Mouse (Mus musculus): ENCODE data around the gene Evl.

DNA sequence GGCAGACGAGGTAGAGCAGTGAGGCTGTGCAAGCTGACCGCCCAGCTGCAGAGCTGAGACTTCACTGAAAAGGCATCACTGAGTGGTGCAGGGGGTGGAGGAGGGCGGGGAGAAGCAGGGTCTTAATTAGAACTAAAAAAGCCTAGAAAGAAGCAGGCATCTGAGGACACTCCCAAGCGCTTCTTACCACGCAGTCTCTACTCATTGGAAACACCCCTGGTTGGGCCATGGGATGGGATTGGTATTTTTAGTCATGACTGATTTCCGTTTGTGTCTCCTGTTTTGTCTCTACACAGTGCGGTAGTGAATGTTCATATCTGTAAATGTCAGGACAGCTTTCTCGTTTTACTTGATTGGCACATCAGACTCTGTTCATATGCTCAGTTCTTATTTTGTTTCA is 46.8 kb downstream of the Evl start:
- no peak for TF ChIP-seq USF1 (IDR thresholded peaks at IDR 0.05; ENCODE audit: low read depth)
- no peak for TF ChIP-seq POLR2A (IDR thresholded peaks at IDR 0.05; ENCODE audit: insufficient read length, low read depth)
- TF ChIP-seq POLR2AphosphoS2 (IDR thresholded peaks at IDR 0.05; ENCODE audit: insufficient read length, low read depth), result no peak
- TF ChIP-seq CEBPB (IDR thresholded peaks at IDR 0.05; ENCODE audit: insufficient read depth, poor library complexity, severe bottlenecking), result no peak
- TF ChIP-seq MAX (IDR thresholded peaks at IDR 0.05; ENCODE audit: low read depth), result no peak
- TF ChIP-seq REST (IDR thresholded peaks at IDR 0.05; ENCODE audit: insufficient read depth, insufficient read length), result no peak
- TF ChIP-seq TCF3 (IDR thresholded peaks at IDR 0.05; ENCODE audit: insufficient read length, low read depth), result no peak
- no peak for TF ChIP-seq E2F4 (IDR thresholded peaks at IDR 0.05; ENCODE audit: insufficient read depth)
- TF ChIP-seq MYOG (IDR thresholded peaks at IDR 0.05; ENCODE audit: control insufficient read depth in 1 of 3, insufficient read depth in 1 of 3, insufficient read length in 2 of 3, low read depth in 2 of 3), result no peak
- TF ChIP-seq SRF (IDR thresholded peaks at IDR 0.05; ENCODE audit: control insufficient read depth, insufficient read length, low read depth), result no peak
- no peak for TF ChIP-seq TCF12 (IDR thresholded peaks at IDR 0.05; ENCODE audit: insufficient read depth, poor library complexity, severe bottlenecking)
